Mouse (Mus musculus) bone marrow macrophage, adult 2 months (primary cell): ENCODE measurements around the gene Slc25a11.

Experiments used
- CTCF ChIP-seq: IDR thresholded peaks from 2 replicates; pipeline ENCODE4 v1.5.1; 2012; ENCODE audit warnings: low read depth, mild to moderate bottlenecking, low read length, moderate library complexity
- POLR2A ChIP-seq: IDR thresholded peaks from 2 replicates; pipeline ENCODE4 v1.6.1; 2012; ENCODE audit warnings: mild to moderate bottlenecking, low read depth, low read length, borderline replicate concordance

DNA sequence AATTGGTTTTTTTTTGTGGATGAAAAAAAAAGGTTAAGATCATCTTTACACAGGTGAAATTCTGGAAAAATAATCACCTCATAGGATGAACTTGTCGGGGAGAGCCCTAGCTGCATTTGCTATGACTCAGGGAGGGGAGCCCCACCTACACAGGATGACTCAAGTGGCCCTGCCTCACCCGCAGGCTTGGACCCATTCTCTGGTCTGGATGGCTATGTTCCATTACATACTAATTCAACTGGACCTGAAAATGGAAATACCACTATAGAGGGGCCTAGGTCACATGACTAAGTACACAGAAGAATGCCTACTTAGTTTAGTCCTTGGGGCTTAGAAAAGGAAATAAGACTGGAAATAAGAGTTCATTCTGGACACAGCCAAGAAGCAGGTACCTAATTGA lies 4.1 kb upstream of the Slc25a11 start:
- TF ChIP-seq CTCF (no peak), POLR2A (no peak)
